Comparison of ENCODE assay signal across 10 mouse cellular contexts in the genomic region with DNA sequence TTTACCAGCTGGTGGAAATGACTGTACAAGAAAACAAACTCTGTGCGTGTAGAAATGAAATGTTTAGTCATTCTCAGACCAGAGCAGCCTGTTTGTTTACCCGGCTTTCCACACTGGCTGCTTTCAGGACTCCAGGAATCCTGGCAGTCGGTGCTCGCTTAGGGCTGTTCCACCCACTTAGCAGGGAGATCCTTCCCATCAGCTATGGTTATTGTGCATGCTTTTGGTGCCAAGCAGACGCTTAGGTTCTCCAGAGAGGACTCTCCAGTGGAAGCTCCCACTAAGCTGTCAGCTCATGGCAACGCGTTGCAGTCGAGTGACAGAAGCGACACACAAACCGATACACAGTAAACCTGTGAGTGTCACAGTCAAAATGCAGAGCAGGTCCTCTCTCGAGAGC. TPM values are rescaled to one million over a fixed set of nuclear protein-coding genes. Genes with fewer than 3 reads are reported as not detected.
DNase-seq lines count a peak whose midpoint lies in the region; ATAC-seq and TF ChIP-seq lines count a peak whose summit lies in the region.
"Had no signal": no experiment of that assay in that cellular context is flagged by ENCODE, and none has a peak within 500 bp of the region (broad histone marks: within the 10 kb centered on the region; RNA-seq: fewer than 3 reads in every experiment).

No protein-coding gene starts in this region.

- no peaks in the 10 kb centered on the region for H3K9me3 ChIP-seq in hindbrain, embryonic 13.5 days
- no peaks in the 10 kb centered on the region for H3K9me3 ChIP-seq in hindbrain, embryonic 11.5 days (ENCODE audit: control insufficient read depth, low read length)
- no peaks in the 10 kb centered on the region for H3K9me3 ChIP-seq in embryonic facial prominence, embryonic 15.5 days (replicated peaks)
- H3K9me3 ChIP-seq in neural tube, embryonic 15.5 days (replicated peaks) = no peaks in the 10 kb centered on the region
- H3K9me3 ChIP-seq in stomach, postnatal 0 days (ENCODE audit: control insufficient read depth, low read length) = no peaks in the 10 kb centered on the region

- no peak overlapping the region for H3K4me3 ChIP-seq in hindbrain, embryonic 13.5 days
- H3K4me3 ChIP-seq in hindbrain, embryonic 11.5 days (ENCODE audit: low read depth, low read length) = no peak overlapping the region
- H3K4me3 ChIP-seq in embryonic facial prominence, embryonic 15.5 days (replicated peaks) = no peak overlapping the region
- peak overlapping the region; percentile 27; the same call in 1 of the 2 replicates for H3K4me3 ChIP-seq in layer of hippocampus, adult 2 months
- H3K4me3 ChIP-seq in neural tube, embryonic 15.5 days (replicated peaks) = no peak overlapping the region
- no peak overlapping the region for H3K4me3 ChIP-seq in stomach, postnatal 0 days (ENCODE audit: low read depth, low read length)
- H3K4me3 ChIP-seq: megakaryocyte, embryonic 14.5 days had no signal

- TF ChIP-seq CTCF in layer of hippocampus, adult 2 months (conservative IDR thresholded peaks at IDR 0.05) = no peak
- no peak for TF ChIP-seq CTCF in stomach, postnatal 0 days (IDR thresholded peaks at IDR 0.05; ENCODE audit: low read depth)

- TF ChIP-seq EP300 in stomach, postnatal 0 days (optimal IDR thresholded peaks at IDR 0.05) = no peak

- no peaks in the 10 kb centered on the region for H3K27me3 ChIP-seq in hindbrain, embryonic 13.5 days
- no peaks in the 10 kb centered on the region for H3K27me3 ChIP-seq in hindbrain, embryonic 11.5 days (ENCODE audit: control insufficient read depth, insufficient read depth, low read length)
- no peaks in the 10 kb centered on the region for H3K27me3 ChIP-seq in embryonic facial prominence, embryonic 15.5 days
- no peaks in the 10 kb centered on the region for H3K27me3 ChIP-seq in neural tube, embryonic 15.5 days (replicated peaks)
- no peaks in the 10 kb centered on the region for H3K27me3 ChIP-seq in stomach, postnatal 0 days (ENCODE audit: control insufficient read depth, insufficient read depth, low read length)
- H3K27me3 ChIP-seq: CH12.LX; megakaryocyte, embryonic 14.5 days had no signal

- no peak overlapping the region for H3K4me2 ChIP-seq in hindbrain, embryonic 13.5 days
- H3K4me2 ChIP-seq in hindbrain, embryonic 11.5 days (replicated peaks; ENCODE audit: low read depth, low read length) = no peak overlapping the region
- no peak overlapping the region for H3K4me2 ChIP-seq in embryonic facial prominence, embryonic 15.5 days (replicated peaks)
- H3K4me2 ChIP-seq in neural tube, embryonic 15.5 days = no peak overlapping the region
- H3K4me2 ChIP-seq in stomach, postnatal 0 days (replicated peaks; ENCODE audit: low read depth) = no peak overlapping the region

- no peak overlapping the region for H3K27ac ChIP-seq in hindbrain, embryonic 13.5 days
- H3K27ac ChIP-seq in hindbrain, embryonic 11.5 days (ENCODE audit: low read depth, low read length) = no peak overlapping the region
- H3K27ac ChIP-seq in embryonic facial prominence, embryonic 15.5 days (replicated peaks) = peak overlapping the region; percentile 34; the same call in 1 of the 2 replicates
- no peak overlapping the region; the same call in 1 of the 2 replicates for H3K27ac ChIP-seq in layer of hippocampus, adult 2 months
- H3K27ac ChIP-seq in neural tube, embryonic 15.5 days (replicated peaks) = no peak overlapping the region
- no peak overlapping the region for H3K27ac ChIP-seq in stomach, postnatal 0 days (replicated peaks)

- DNase-seq in hindbrain, embryonic 11.5 days (ENCODE audit: low spot score) = no peak
- peak; percentile 44 to 74 for DNase-seq in layer of hippocampus, adult 2 months (ENCODE audit: low spot score in 2 of 2)
- DNase-seq in stomach, postnatal 0 days (ENCODE audit: low spot score) = no peak
- DNase-seq in heart, adult 18-20 months = no peak
- DNase-seq: kidney, adult 9 months had no signal

- peak; percentile 58; the same call in 1 of the 2 replicates for ATAC-seq in hindbrain, embryonic 13.5 days (ENCODE audit: low FRiP score)
- ATAC-seq in hindbrain, embryonic 11.5 days (ENCODE audit: low FRiP score) = no peak
- ATAC-seq in embryonic facial prominence, embryonic 15.5 days (ENCODE audit: insufficient number of reproducible peaks, low FRiP score, low TSS enrichment, low read depth) = no peak; the same call in 1 of the 2 replicates
- ATAC-seq in neural tube, embryonic 15.5 days (ENCODE audit: low FRiP score) = peak; percentile 59; the same call in 1 of the 2 replicates
- ATAC-seq in stomach, postnatal 0 days (ENCODE audit: low FRiP score, low TSS enrichment) = no peak

- WGBS in hindbrain, embryonic 13.5 days = 76% methylated on average over 11 of the region's 11 CpGs
- WGBS in hindbrain, embryonic 11.5 days = 88% methylated on average over 11 of the region's 11 CpGs
- WGBS in embryonic facial prominence, embryonic 15.5 days = 40% methylated on average over 11 of the region's 11 CpGs
- 62% methylated on average over 11 of the region's 11 CpGs for WGBS in neural tube, embryonic 15.5 days
- 59% methylated on average over 11 of the region's 11 CpGs for WGBS in stomach, postnatal 0 days

- H3K9ac ChIP-seq in hindbrain, embryonic 13.5 days = no peak overlapping the region
- H3K9ac ChIP-seq in hindbrain, embryonic 11.5 days (ENCODE audit: low read depth, low read length) = no peak overlapping the region
- H3K9ac ChIP-seq in embryonic facial prominence, embryonic 15.5 days = no peak overlapping the region
- H3K9ac ChIP-seq in neural tube, embryonic 15.5 days (replicated peaks) = no peak overlapping the region
- H3K9ac ChIP-seq in stomach, postnatal 0 days (ENCODE audit: low read length) = no peak overlapping the region

- no peaks in the 10 kb centered on the region for H3K36me3 ChIP-seq in hindbrain, embryonic 13.5 days
- no peaks in the 10 kb centered on the region for H3K36me3 ChIP-seq in hindbrain, embryonic 11.5 days (ENCODE audit: control insufficient read depth, insufficient read depth, low read length)
- no peaks in the 10 kb centered on the region for H3K36me3 ChIP-seq in embryonic facial prominence, embryonic 15.5 days
- no peaks in the 10 kb centered on the region for H3K36me3 ChIP-seq in neural tube, embryonic 15.5 days
- no peaks in the 10 kb centered on the region for H3K36me3 ChIP-seq in stomach, postnatal 0 days (ENCODE audit: control insufficient read depth, insufficient read depth, low read length)

- H3K4me1 ChIP-seq in hindbrain, embryonic 13.5 days (replicated peaks) = peaks cover 9% of the 10 kb centered on the region
- no peaks in the 10 kb centered on the region for H3K4me1 ChIP-seq in hindbrain, embryonic 11.5 days (replicated peaks; ENCODE audit: control insufficient read depth, insufficient read depth, low read length)
- H3K4me1 ChIP-seq in embryonic facial prominence, embryonic 15.5 days = peaks cover 14% of the 10 kb centered on the region
- H3K4me1 ChIP-seq in neural tube, embryonic 15.5 days = peaks cover 9% of the 10 kb centered on the region; the same call in 1 of the 2 replicates
- no peaks in the 10 kb centered on the region for H3K4me1 ChIP-seq in stomach, postnatal 0 days (replicated peaks; ENCODE audit: control insufficient read depth, insufficient read depth)
- H3K4me1 ChIP-seq: megakaryocyte, embryonic 14.5 days had no signal

RNA-seq across cellular contexts. Expression of gene Col25a1, which starts 2.7 kb away (rescaled TPM):
- polyA plus RNA-seq in hindbrain, embryonic 13.5 days (2015; fragmentation: Nextera tagmentation; extraction: Ambion mirVana) = 3.4 and 3.6 TPM in 2 replicates
- 4.6 and 5.3 TPM in 2 replicates for polyA plus RNA-seq in hindbrain, embryonic 11.5 days (2014; fragmentation: Nextera tagmentation; extraction: Ambion mirVana)
- polyA plus RNA-seq in embryonic facial prominence, embryonic 15.5 days (2015; fragmentation: Nextera tagmentation; extraction: Ambion mirVana) = 16.5 and 18.6 TPM in 2 replicates
- 10 to 100 TPM; 75.1 to 77.8 TPM for total RNA-seq in layer of hippocampus, adult 2 months (2021)
- polyA plus RNA-seq in neural tube, embryonic 15.5 days (2015; fragmentation: Nextera tagmentation; extraction: Ambion mirVana) = 5.2 and 6.9 TPM in 2 replicates
- 1.3 and 1.5 TPM in 2 replicates for polyA plus RNA-seq in stomach, postnatal 0 days (2015; fragmentation: Nextera tagmentation; extraction: Ambion mirVana)
- total RNA-seq in heart, adult 18-20 months (2021) = under 1 TPM; 0.33 to 0.45 TPM
- total RNA-seq: CH12.LX had no signal

Comparison
In these comparisons a context has a peak if more than half of its experiments do, and no peak if none do; other contexts are left out.
1. ATAC-seq: peak in hindbrain, embryonic 13.5 days (single experiment) and neural tube, embryonic 15.5 days (single experiment); none in hindbrain, embryonic 11.5 days (single experiment), embryonic facial prominence, embryonic 15.5 days (single experiment) and stomach, postnatal 0 days (single experiment).
2. DNase-seq: peak in layer of hippocampus, adult 2 months (2 of 2); none in hindbrain, embryonic 11.5 days (single experiment), stomach, postnatal 0 days (single experiment) and heart, adult 18-20 months (0 of 2).